Mouse (Mus musculus) forebrain, embryonic 11.5 days (tissue): ENCODE results near the gene Creb3l2. TPM values are rescaled to one million over a fixed set of nuclear protein-coding genes. Genes with fewer than 3 reads are reported as not detected.
"Not testable (repeated sequence)": the region's sequence is repeated elsewhere in the genome, so short reads cannot be mapped to it uniquely, and the experiment has no call there.

Source experiments
- ATAC-seq: fragments of 200-750 bp; cut with Nextera tagmentation; replicated peaks from 2 replicates; pipeline ENCODE4 v1.8.0; 2017; ENCODE audit warnings: moderate TSS enrichment; ENCODE audit not compliant: low FRiP score
- DNase-seq: peaks from one replicate; pipeline ENCODE4 v3.0.0-alpha.2; 2017; ENCODE audit warnings: low spot score
- H3K27ac ChIP-seq: fragments of 300-500 bp; sonication (generic); 2 replicates; pipeline ENCODE4 v1.5.1; 2014; ENCODE audit warnings: low read depth, low read length
- H3K27me3 ChIP-seq: fragments of 300-500 bp; sonication (generic); 2 replicates; pipeline ENCODE4 v1.6.1; 2014; ENCODE audit warnings: mild to moderate bottlenecking, low read length, mixed read lengths; ENCODE audit not compliant: control insufficient read depth, insufficient read depth
- H3K36me3 ChIP-seq: fragments of 300-500 bp; sonication (generic); 2 replicates; pipeline ENCODE4 v1.6.1; 2014; ENCODE audit warnings: mild to moderate bottlenecking, low read length, moderate library complexity, mixed read lengths; ENCODE audit not compliant: control insufficient read depth, insufficient read depth
- H3K4me1 ChIP-seq: fragments of 300-500 bp; sonication (generic); replicated peaks from 2 replicates; pipeline ENCODE4 v1.6.1; 2014; ENCODE audit warnings: low read length, mixed read lengths; ENCODE audit not compliant: control insufficient read depth, insufficient read depth
- H3K4me2 ChIP-seq: fragments of 300-500 bp; sonication (generic); 2 replicates; pipeline ENCODE4 v1.6.1; 2014; ENCODE audit warnings: low read depth, mild to moderate bottlenecking, low read length, moderate library complexity, mixed read lengths; ENCODE audit not compliant: severe bottlenecking
- H3K4me3 ChIP-seq: fragments of 300-500 bp; sonication (generic); 2 replicates; pipeline ENCODE4 v1.5.1; 2014; ENCODE audit warnings: low read depth, low read length
- H3K9ac ChIP-seq: fragments of 300-500 bp; sonication (generic); 2 replicates; pipeline ENCODE4 v1.6.1; 2014; ENCODE audit warnings: low read length
- H3K9me3 ChIP-seq: fragments of 300-500 bp; sonication (generic); 2 replicates; pipeline ENCODE4 v1.6.1; 2016; ENCODE audit warnings: low read length, mixed read lengths; ENCODE audit not compliant: control insufficient read depth
- WGBS: fragments of 180-500 bp; shearing (Covaris S2); extraction: QIAGEN DNeasy Blood & Tissue Kit; methylation state at CpG from one replicate; pipeline ENCODE4 v1.1.7; 2014; 5-methylcytosine and 5-hydroxymethylcytosine counted together
- polyA plus RNA-seq: library from polyadenylated mRNA; unstranded; fragments of >200 nt; fragmentation: Nextera tagmentation; extraction: Ambion mirVana; gene quantifications from 2 replicates; pipeline ENCODE4 v1.2.1, GENCODE M21; 2014

Gene Creb3l2
- polyA plus RNA-seq, 1 experiment from 2014 or later = 6.9 TPM

- Histone ChIP-seq H3K4me2 (no peak overlapping the region), H3K9me3 (no peaks in the 10 kb centered on the region), H3K4me3 (no peak overlapping the region), H3K36me3 (no peaks in the 10 kb centered on the region), H3K4me1 (no peaks in the 10 kb centered on the region), H3K27ac (no peak overlapping the region), H3K27me3 (no peaks in the 10 kb centered on the region), H3K9ac (no peak overlapping the region)
- 83% methylated on average over 5 of the region's 5 CpGs for WGBS
- ATAC-seq = no peak
- DNase-seq = no peak
Measured at GRCm38 (mm10) chr6:37465847-37466246, 23.9 kb upstream of the Creb3l2 start.

DNA sequence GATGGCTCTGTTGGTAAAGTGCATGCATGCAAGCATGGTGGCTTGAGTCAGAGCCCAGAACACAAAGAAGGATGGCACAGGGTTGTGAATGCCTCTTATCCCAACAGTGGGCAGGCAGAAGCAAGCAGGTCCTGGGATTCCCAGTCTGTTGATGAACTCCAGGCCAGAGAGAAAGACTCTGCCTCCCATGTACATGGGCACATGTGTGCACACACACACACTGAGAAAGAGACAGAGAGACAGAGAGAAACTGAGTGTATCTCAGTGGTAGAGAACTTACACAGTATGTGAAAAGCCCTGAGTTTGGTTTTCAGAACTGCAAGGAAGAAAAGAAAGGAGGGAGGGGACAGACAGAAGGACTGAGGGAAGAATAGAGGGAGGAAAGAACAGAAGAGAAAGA lies 23.4 kb upstream of the Creb3l2 start:
- H3K4me1 ChIP-seq = no peaks in the 10 kb centered on the region
- H3K27ac ChIP-seq = no peak overlapping the region
- H3K9ac ChIP-seq = no peak overlapping the region
- no peaks in the 10 kb centered on the region for H3K27me3 ChIP-seq
- H3K36me3 ChIP-seq = no peaks in the 10 kb centered on the region
- no peak for DNase-seq
- H3K4me3 ChIP-seq = no peak overlapping the region
- no peak overlapping the region for H3K4me2 ChIP-seq
- no peak for ATAC-seq
- H3K9me3 ChIP-seq = no peaks in the 10 kb centered on the region

- 8% methylated on average over 5 of the region's 5 CpGs for WGBS
- peak overlapping the region; percentile 53 for H3K4me2 ChIP-seq
- H3K27ac ChIP-seq = no peak overlapping the region
- no peak for DNase-seq
- 0 out of 2 replicates have a peak, but pooled peaks have one; percentile 48 for ATAC-seq
- no peaks in the 10 kb centered on the region for H3K36me3 ChIP-seq
- H3K4me3 ChIP-seq = peak overlapping the region; percentile 36
- peak overlapping the region; percentile 39 for H3K9ac ChIP-seq
- no peaks in the 10 kb centered on the region for H3K27me3 ChIP-seq
- H3K4me1 ChIP-seq = no peaks in the 10 kb centered on the region
- no peaks in the 10 kb centered on the region for H3K9me3 ChIP-seq
Measured at GRCm38 (mm10) chr6:37464585-37464984, 22.6 kb upstream of the Creb3l2 start.

DNA sequence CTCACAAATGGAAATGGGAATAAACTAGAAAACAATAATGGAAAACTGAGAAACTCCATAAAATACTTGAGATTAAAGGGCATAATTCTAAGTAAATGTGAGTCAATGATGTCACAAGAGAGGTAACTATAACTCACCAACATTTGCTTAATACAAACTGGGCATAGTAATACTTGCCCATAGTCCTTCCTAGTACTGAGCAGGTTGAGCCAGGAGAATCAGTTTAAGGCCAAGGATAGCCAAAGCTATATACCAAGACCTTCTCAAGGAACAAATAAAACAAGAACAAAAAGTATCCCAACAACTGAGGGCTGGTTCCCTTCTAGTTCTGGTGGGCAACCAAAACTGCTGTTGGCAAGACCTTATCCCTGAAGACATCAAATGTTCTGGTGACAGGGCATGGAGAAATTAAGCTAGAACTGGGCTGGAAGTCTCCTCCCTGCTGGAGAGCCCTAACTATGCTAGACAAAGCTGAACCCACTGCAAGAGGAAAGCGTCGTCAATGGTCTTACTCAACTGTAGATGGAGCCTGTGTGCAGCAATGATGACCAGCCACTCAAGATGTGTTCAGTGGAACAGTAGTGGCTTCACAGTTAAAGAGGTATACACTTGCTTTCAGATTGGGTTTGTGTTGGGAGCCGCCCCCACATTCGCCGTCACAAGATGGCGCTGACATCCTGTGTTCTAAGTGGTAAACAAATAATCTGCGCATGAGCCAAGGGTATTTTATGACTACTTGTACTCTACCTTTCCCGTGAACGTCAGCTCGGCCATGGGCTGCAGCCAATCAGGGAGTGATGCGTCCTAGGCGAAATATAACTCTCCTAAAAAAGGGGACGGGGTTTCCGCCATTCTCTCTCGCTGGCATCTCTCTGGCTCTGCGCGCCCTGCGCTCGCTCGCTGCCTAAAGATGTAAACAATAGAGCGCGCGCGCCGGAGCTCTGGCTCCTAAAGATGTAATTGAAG lies 21.9 kb upstream of the Creb3l2 start:
- DNase-seq = peak; percentile 75
- H3K36me3 ChIP-seq, H3K27me3 ChIP-seq, H3K9ac ChIP-seq, H3K9me3 ChIP-seq, H3K4me1 ChIP-seq: not testable (repeated sequence)
- Histone ChIP-seq H3K27ac (0 out of 2 replicates have a peak overlapping the region, but pooled peaks have one; percentile 46), H3K4me2 (peak overlapping the region; percentile 26; the same call in 1 of the 2 replicates), H3K4me3 (peak overlapping the region; percentile 36)
- WGBS = 1% methylated on average over 7 of the region's 25 CpGs
- ATAC-seq = peak; percentile 91

DNA sequence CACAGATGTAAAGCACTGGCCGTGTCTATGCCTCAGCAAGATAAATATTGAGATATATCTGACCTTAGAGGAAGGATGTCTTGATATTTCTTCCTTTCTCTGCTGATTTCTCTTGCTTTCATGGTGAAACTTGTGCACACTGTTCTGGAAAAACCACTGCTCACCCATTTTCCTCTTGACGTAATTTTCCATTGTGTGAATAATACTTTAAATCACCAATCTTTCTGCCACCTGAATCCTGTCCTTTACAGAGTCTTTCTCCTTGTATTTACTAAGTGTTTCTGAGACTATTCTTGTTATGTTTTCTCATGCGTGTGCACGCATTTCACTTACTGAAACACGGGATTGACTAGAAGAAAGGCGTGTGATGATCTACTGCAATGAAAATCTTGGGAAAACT lies 18.7 kb upstream of the Creb3l2 start:
- Histone ChIP-seq H3K4me1 (no peaks in the 10 kb centered on the region), H3K4me3 (no peak overlapping the region), H3K9ac (no peak overlapping the region), H3K36me3 (no peaks in the 10 kb centered on the region), H3K9me3 (no peaks in the 10 kb centered on the region), H3K27me3 (no peaks in the 10 kb centered on the region), H3K4me2 (no peak overlapping the region), H3K27ac (no peak overlapping the region)
- DNase-seq = no peak
- no peak for ATAC-seq
- 90% methylated on average over 6 of the region's 6 CpGs for WGBS

GRCm38 (mm10) chr6:37459656-37460055 lies 17.7 kb upstream of the Creb3l2 start:
- H3K36me3 ChIP-seq, H3K9me3 ChIP-seq, DNase-seq, H3K9ac ChIP-seq, H3K27ac ChIP-seq, H3K4me1 ChIP-seq, H3K4me3 ChIP-seq, H3K4me2 ChIP-seq, ATAC-seq, H3K27me3 ChIP-seq: not testable (repeated sequence)
- 56% methylated on average over 9 of the region's 9 CpGs for WGBS

DNA sequence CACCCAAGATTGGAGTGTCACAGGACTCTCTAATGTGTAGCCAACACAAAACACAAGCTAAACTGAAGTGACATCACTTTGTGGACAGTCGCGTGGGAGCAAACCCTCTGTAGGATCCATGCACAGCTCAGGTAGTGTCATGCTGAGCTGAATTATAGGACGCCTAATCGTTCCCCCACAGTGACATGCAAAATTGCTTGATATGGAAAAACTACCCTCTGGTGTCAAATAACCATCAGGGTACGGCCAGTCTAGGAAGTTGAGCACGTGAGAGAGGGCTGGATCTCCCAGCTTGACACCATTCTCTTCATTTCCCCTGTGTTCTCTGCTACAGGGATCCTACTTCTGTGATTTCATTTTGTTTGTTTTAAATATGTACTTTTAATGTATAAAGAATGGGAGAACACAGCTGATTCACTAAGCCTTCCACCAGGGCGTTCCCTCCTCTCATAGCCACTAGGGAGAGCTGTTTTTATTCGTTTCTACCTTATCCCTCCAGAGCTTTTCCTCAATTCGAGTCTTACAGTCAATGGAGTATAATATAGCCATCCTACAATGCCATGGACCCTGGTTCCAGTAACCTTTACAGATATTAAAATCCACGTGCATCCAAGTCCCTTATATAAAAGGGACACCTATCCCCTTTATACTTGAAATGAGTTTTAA lies 16.2 kb upstream of the Creb3l2 start:
- H3K4me3 ChIP-seq = no peak overlapping the region
- WGBS = 50% methylated on average over 10 of the region's 10 CpGs
- ATAC-seq (no peak), DNase-seq (no peak)
- H3K4me1 ChIP-seq = no peaks in the 10 kb centered on the region
- no peaks in the 10 kb centered on the region for H3K9me3 ChIP-seq
- no peak overlapping the region for H3K4me2 ChIP-seq
- no peaks in the 10 kb centered on the region for H3K36me3 ChIP-seq
- H3K27me3 ChIP-seq = no peaks in the 10 kb centered on the region
- no peak overlapping the region for H3K9ac ChIP-seq
- no peak overlapping the region for H3K27ac ChIP-seq

GRCm38 (mm10) chr6:37455540-37455939 lies 13.6 kb upstream of the Creb3l2 start:
- H3K4me3 ChIP-seq = no peak overlapping the region
- no peaks in the 10 kb centered on the region for H3K27me3 ChIP-seq
- no peaks in the 10 kb centered on the region for H3K36me3 ChIP-seq
- no peak overlapping the region for H3K9ac ChIP-seq
- ATAC-seq (no peak), DNase-seq (no peak)
- H3K4me1 ChIP-seq = no peaks in the 10 kb centered on the region
- H3K4me2 ChIP-seq = no peak overlapping the region
- no peak overlapping the region for H3K27ac ChIP-seq
- 71% methylated on average over 5 of the region's 5 CpGs for WGBS
- no peaks in the 10 kb centered on the region for H3K9me3 ChIP-seq
